Mouse (Mus musculus) intestine, postnatal 0 days (tissue): ENCODE data around the gene Gtf2ird1. TPM values are rescaled to one million over a fixed set of nuclear protein-coding genes. Genes with fewer than 3 reads are reported as not detected.
A peak's percentile ranks its signal among the peaks of the same experiment; 100 is the strongest.

ENCODE experiments used
- ATAC-seq: fragments of 200-750 bp; cut with Nextera tagmentation; 2 replicates; pipeline ENCODE4 v1.8.0; 2017; ENCODE audit warnings: mild to moderate bottlenecking, moderate TSS enrichment, moderate library complexity
- H3K27ac ChIP-seq: fragments of 300-500 bp; sonication (generic); 2 replicates; pipeline ENCODE4 v1.5.1; 2014; ENCODE audit warnings: mild to moderate bottlenecking, low read depth, low read length, moderate library complexity
- H3K27me3 ChIP-seq: fragments of 300-500 bp; sonication (generic); replicated peaks from 2 replicates; pipeline ENCODE4 v1.6.1; 2014; ENCODE audit warnings: low read length, mixed read lengths; ENCODE audit not compliant: control insufficient read depth, insufficient read depth
- H3K36me3 ChIP-seq: fragments of 300-500 bp; sonication (generic); 2 replicates; pipeline ENCODE4 v1.6.1; 2014; ENCODE audit warnings: mild to moderate bottlenecking, moderate library complexity; ENCODE audit not compliant: control insufficient read depth, insufficient read depth
- H3K4me1 ChIP-seq: fragments of 300-500 bp; sonication (generic); replicated peaks from 2 replicates; pipeline ENCODE4 v1.6.1; 2014; ENCODE audit warnings: antibody characterized with exemption, low read length, mixed read lengths; ENCODE audit not compliant: control insufficient read depth, insufficient read depth
- H3K4me2 ChIP-seq: fragments of 300-500 bp; sonication (generic); replicated peaks from 2 replicates; pipeline ENCODE4 v1.6.1; 2014; ENCODE audit warnings: low read depth, mild to moderate bottlenecking, moderate library complexity
- H3K4me3 ChIP-seq: fragments of 300-500 bp; sonication (generic); 2 replicates; pipeline ENCODE4 v1.5.1; 2014; ENCODE audit warnings: low read depth, low read length
- H3K9ac ChIP-seq: fragments of 300-500 bp; sonication (generic); 2 replicates; pipeline ENCODE4 v1.6.1; 2014; ENCODE audit warnings: mild to moderate bottlenecking, low read depth, low read length
- H3K9me3 ChIP-seq: fragments of 300-500 bp; sonication (generic); 2 replicates; pipeline ENCODE4 v1.6.1; 2016; ENCODE audit warnings: mixed run types; ENCODE audit not compliant: control insufficient read depth
- CTCF ChIP-seq: sonication (generic); IDR thresholded peaks from 2 replicates; pipeline ENCODE4 v1.5.1; 2016; ENCODE audit warnings: low read depth, mild to moderate bottlenecking, control low read depth, antibody characterized with exemption, moderate library complexity
- WGBS: fragments of 180-500 bp; shearing (Covaris S2); extraction: QIAGEN DNeasy Blood & Tissue Kit; methylation state at CpG from one replicate; pipeline ENCODE4 v1.1.7; 2014; 5-methylcytosine and 5-hydroxymethylcytosine counted together
- polyA plus RNA-seq: library from polyadenylated mRNA; unstranded; fragments of >200 nt; fragmentation: Nextera tagmentation; extraction: Ambion mirVana; gene quantifications from 2 replicates; pipeline ENCODE4 v1.2.1, GENCODE M21; 2015

Gene Gtf2ird1
- polyA plus RNA-seq, 1 experiment from 2014 or later, result 46.8 TPM

DNA sequence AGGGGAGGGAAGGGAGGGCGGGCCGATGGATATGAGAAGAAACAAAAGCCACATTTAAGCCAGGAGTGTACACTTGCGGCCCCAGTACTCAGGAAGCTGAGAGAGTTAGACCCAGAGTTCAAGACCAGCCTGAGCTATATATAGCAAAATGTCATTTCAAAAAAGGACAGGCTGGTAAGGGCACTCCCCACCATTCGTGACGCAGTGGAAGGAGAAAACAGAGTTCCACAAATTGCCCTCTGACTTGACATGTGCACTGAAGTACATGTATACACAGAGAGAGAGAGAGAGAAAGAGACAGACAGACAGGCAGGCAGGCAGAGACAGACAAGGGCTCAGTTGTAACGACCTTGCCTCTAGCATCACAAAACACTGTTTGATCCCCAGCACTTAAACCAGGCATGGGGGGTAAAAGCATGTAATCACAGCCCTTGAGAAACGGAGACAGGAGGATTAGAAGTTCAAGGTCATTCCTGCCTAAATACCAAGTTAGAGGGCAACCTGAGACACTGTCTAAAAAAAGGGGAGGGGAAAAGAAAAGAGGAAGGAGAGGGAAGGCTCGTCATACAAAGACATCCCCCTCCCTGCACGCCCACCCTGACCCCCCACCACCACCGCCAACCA is 11.2 kb downstream of the Gtf2ird1 start:
- H3K27ac ChIP-seq, result no peak overlapping the region
- H3K27me3 ChIP-seq, result no peaks in the 10 kb centered on the region
- peaks cover 7% of the 10 kb centered on the region; the same call in 1 of the 2 replicates for H3K36me3 ChIP-seq
- H3K9me3 ChIP-seq, result no peaks in the 10 kb centered on the region
- H3K4me3 ChIP-seq, result no peak overlapping the region
- TF ChIP-seq CTCF, result no peak
- H3K4me2 ChIP-seq, result no peak overlapping the region
- 28% methylated on average over 10 of the region's 10 CpGs for WGBS
- no peak overlapping the region for H3K9ac ChIP-seq
- ATAC-seq, result 0 out of 2 replicates have a peak, but pooled peaks have one; percentile 8
- peaks cover 8% of the 10 kb centered on the region; the same call in 1 of the 2 replicates for H3K4me1 ChIP-seq

DNA sequence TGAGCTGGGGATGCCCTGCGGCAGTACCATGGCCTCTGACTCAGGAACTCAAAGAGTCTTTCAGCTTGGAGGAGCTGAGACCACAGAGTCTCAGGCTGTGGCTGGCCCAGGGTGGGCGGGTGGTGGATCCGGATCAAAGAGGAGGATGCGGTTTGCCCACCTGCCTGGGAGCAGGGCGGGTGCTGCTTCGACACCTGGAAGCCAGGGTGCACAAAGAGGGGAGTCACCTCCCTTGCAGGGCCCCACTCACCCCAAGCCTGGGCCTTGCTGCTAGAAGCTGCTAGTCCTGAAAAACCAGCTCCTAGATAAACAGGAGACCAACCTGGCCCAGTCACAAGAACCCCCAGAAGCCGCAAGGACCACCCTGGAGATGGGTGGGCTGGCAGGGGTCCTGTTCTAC is 12.0 kb downstream of the Gtf2ird1 start:
- H3K36me3 ChIP-seq, result peaks cover 7% of the 10 kb centered on the region; the same call in 1 of the 2 replicates
- H3K4me3 ChIP-seq, result no peak overlapping the region
- no peak for ATAC-seq
- 58% methylated on average over 7 of the region's 7 CpGs for WGBS
- H3K9me3 ChIP-seq, result no peaks in the 10 kb centered on the region
- TF ChIP-seq CTCF, result no peak
- H3K4me1 ChIP-seq, result peaks cover 16% of the 10 kb centered on the region; the same call in 1 of the 2 replicates
- no peak overlapping the region for H3K9ac ChIP-seq
- H3K27me3 ChIP-seq, result no peaks in the 10 kb centered on the region
- 0 out of 2 replicates have a peak overlapping the region, but pooled peaks have one; percentile 50 for H3K27ac ChIP-seq
- no peak overlapping the region for H3K4me2 ChIP-seq

DNA sequence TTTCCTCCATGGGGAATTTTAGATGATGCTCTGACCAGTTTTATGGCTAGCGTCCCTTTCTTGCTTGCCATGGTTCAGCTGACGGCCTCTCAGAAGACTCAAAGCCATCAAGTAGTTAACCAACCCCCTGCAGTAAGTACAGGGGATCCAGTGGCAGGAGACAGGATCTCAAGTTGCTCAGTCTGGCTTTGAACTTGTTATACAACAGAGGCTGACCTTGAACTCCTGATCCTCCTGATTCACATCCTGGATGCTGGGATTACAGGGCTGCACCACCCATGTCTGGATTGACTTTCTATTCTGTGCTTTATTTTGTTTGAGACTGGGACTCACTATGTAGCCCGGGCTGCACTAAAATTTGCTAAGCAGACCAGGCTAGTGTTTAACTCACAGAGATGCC is 14.4 kb downstream of the Gtf2ird1 start:
- Histone ChIP-seq H3K4me3 (no peak overlapping the region), H3K9me3 (no peaks in the 10 kb centered on the region), H3K9ac (no peak overlapping the region), H3K36me3 (peaks cover 2% of the 10 kb centered on the region; the same call in 1 of the 2 replicates), H3K4me2 (no peak overlapping the region), H3K27ac (no peak overlapping the region), H3K27me3 (no peaks in the 10 kb centered on the region), H3K4me1 (peaks cover 26% of the 10 kb centered on the region)
- no peak for TF ChIP-seq CTCF
- no peak for ATAC-seq
- 90% methylated on average over 3 of the region's 3 CpGs for WGBS

DNA sequence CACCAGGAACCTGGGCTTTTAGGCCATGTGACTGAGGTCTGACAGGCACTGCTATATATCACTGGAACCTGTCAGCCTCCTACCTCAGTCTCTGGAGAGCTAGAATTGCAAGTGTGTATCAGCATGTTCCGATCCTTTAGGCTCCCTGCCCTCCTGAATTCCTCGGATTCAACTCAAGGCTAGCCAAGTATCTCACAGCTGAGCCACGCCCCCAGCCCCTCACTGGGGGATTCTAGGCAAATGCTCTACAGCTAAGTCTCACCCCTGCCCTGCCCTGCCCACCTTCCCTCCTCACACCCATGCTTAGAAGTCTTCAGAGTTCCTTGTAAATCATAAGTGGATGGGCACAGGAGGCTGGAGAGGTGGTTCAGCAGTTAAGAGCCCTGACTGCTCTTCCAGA is 15.4 kb downstream of the Gtf2ird1 start:
- Histone ChIP-seq H3K4me2 (no peak overlapping the region), H3K27ac (no peak overlapping the region), H3K9ac (no peak overlapping the region), H3K27me3 (no peaks in the 10 kb centered on the region), H3K36me3 (no peaks in the 10 kb centered on the region; the same call in 1 of the 2 replicates), H3K9me3 (no peaks in the 10 kb centered on the region), H3K4me1 (peaks cover 25% of the 10 kb centered on the region), H3K4me3 (no peak overlapping the region)
- no peak for TF ChIP-seq CTCF
- WGBS, result 67% methylated on average over 3 of the region's 3 CpGs
- ATAC-seq, result no peak

- peak overlapping the region; percentile 22; the same call in 1 of the 2 replicates for H3K9ac ChIP-seq
- no peaks in the 10 kb centered on the region for H3K27me3 ChIP-seq
- no peak for ATAC-seq
- WGBS, result 46% methylated on average over 12 of the region's 12 CpGs
- H3K9me3 ChIP-seq, result no peaks in the 10 kb centered on the region
- no peaks in the 10 kb centered on the region; the same call in 1 of the 2 replicates for H3K36me3 ChIP-seq
- peaks cover 26% of the 10 kb centered on the region for H3K4me1 ChIP-seq
- H3K4me2 ChIP-seq, result no peak overlapping the region
- peak overlapping the region; percentile 68 for H3K27ac ChIP-seq
- no peak overlapping the region for H3K4me3 ChIP-seq
- TF ChIP-seq CTCF, result no peak
These were observed 16.4 kb downstream of the Gtf2ird1 start for GRCm38 (mm10) chr5:134440098-134440497.

GRCm38 (mm10) chr5:134439481-134439880 is 17.0 kb downstream of the Gtf2ird1 start:
- TF ChIP-seq CTCF, result no peak
- H3K4me1 ChIP-seq, result peaks cover 26% of the 10 kb centered on the region
- ATAC-seq, result 0 out of 2 replicates have a peak, but pooled peaks have one; percentile 1
- H3K27ac ChIP-seq, result peak overlapping the region; percentile 68
- H3K4me3 ChIP-seq, result no peak overlapping the region
- H3K36me3 ChIP-seq, result no peaks in the 10 kb centered on the region
- no peak overlapping the region for H3K4me2 ChIP-seq
- no peaks in the 10 kb centered on the region for H3K27me3 ChIP-seq
- H3K9ac ChIP-seq, result no peak overlapping the region
- H3K9me3 ChIP-seq, result no peaks in the 10 kb centered on the region
- WGBS, result 81% methylated on average over 7 of the region's 7 CpGs
